Mouse (Mus musculus): ENCODE measurements around the gene Gramd1c. TPM values are rescaled to one million over a fixed set of nuclear protein-coding genes. Genes with fewer than 3 reads are reported as not detected.
A peak's percentile ranks its signal among the peaks of the same experiment; 100 is the strongest.

The Gramd1c gene
- polyA plus RNA-seq, 1 experiment from 2014 or later: 3.1 TPM

- H3K4me2 ChIP-seq (ENCODE audit: low read length): no peak overlapping the region
- H3K27me3 ChIP-seq (replicated peaks; ENCODE audit: control insufficient read depth, insufficient read depth, low read length): no peaks in the 10 kb centered on the region
- H3K36me3 ChIP-seq (ENCODE audit: control insufficient read depth, insufficient read depth, low read length): no peaks in the 10 kb centered on the region
- no peak overlapping the region for H3K4me3 ChIP-seq (ENCODE audit: low read length)
- H3K9me3 ChIP-seq (ENCODE audit: control insufficient read depth, low read length): no peaks in the 10 kb centered on the region
- H3K27ac ChIP-seq (ENCODE audit: low read depth, low read length): no peak overlapping the region
- 87% methylated on average over 7 of the region's 7 CpGs for WGBS
- no peak overlapping the region for H3K9ac ChIP-seq (ENCODE audit: low read depth, low read length)
- no peaks in the 10 kb centered on the region for H3K4me1 ChIP-seq (ENCODE audit: control insufficient read depth, insufficient read depth, low read depth, low read length)
- no peak for ATAC-seq
Observed at GRCm38 (mm10) chr16:43932319-43932718, 130.8 kb downstream of the Gramd1c start.

- Histone ChIP-seq H3K4me2 (ENCODE audit: low read length) (no peak overlapping the region), H3K27ac (ENCODE audit: low read depth, low read length) (no peak overlapping the region; the same call in 1 of the 2 replicates), H3K4me3 (ENCODE audit: low read length) (no peak overlapping the region), H3K9me3 (ENCODE audit: control insufficient read depth, low read length) (no peaks in the 10 kb centered on the region), H3K36me3 (ENCODE audit: control insufficient read depth, insufficient read depth, low read length) (no peaks in the 10 kb centered on the region), H3K4me1 (ENCODE audit: control insufficient read depth, insufficient read depth, low read depth, low read length) (no peaks in the 10 kb centered on the region), H3K9ac (ENCODE audit: low read depth, low read length) (no peak overlapping the region), H3K27me3 (replicated peaks; ENCODE audit: control insufficient read depth, insufficient read depth, low read length) (no peaks in the 10 kb centered on the region)
- 45% methylated on average over 3 of the region's 3 CpGs for WGBS
- ATAC-seq: peak; percentile 48
Observed at GRCm38 (mm10) chr16:43931502-43931901, 131.6 kb downstream of the Gramd1c start.

- ATAC-seq: no peak
- H3K9ac ChIP-seq (ENCODE audit: low read depth, low read length): no peak overlapping the region
- H3K9me3 ChIP-seq (ENCODE audit: control insufficient read depth, low read length): no peaks in the 10 kb centered on the region
- H3K4me1 ChIP-seq (ENCODE audit: control insufficient read depth, insufficient read depth, low read depth, low read length): no peaks in the 10 kb centered on the region
- no peak overlapping the region for H3K4me3 ChIP-seq (ENCODE audit: low read length)
- no peak overlapping the region for H3K4me2 ChIP-seq (ENCODE audit: low read length)
- no peaks in the 10 kb centered on the region for H3K36me3 ChIP-seq (ENCODE audit: control insufficient read depth, insufficient read depth, low read length)
- H3K27ac ChIP-seq (ENCODE audit: low read depth, low read length): no peak overlapping the region
- H3K27me3 ChIP-seq (replicated peaks; ENCODE audit: control insufficient read depth, insufficient read depth, low read length): no peaks in the 10 kb centered on the region
Observed at GRCm38 (mm10) chr16:43930577-43930976, 132.6 kb downstream of the Gramd1c start.

Small RNAs within 50 kb of the gene (microRNA-seq; reads per million reads assigned to microRNA genes)
- not detected for gene Mir3470b

Other genes starting within 250 kb of the Gramd1c start
- 6.7 and 8.9 TPM in 2 replicates for gene Ccdc191, start 173.5 kb downstream of the Gramd1c start, polyA plus RNA-seq (2015; fragmentation: Nextera tagmentation; extraction: Ambion mirVana)
- gene Qtrt2, start 136.5 kb downstream of the Gramd1c start, polyA plus RNA-seq (2015; fragmentation: Nextera tagmentation; extraction: Ambion mirVana): 17.6 and 18.9 TPM in 2 replicates
- gene Zdhhc23, start 83.6 kb downstream of the Gramd1c start, polyA plus RNA-seq (2015; fragmentation: Nextera tagmentation; extraction: Ambion mirVana): 3.4 and 3.8 TPM in 2 replicates
- 155 TPM in 2 replicates for gene Atp6v1a, start 76.4 kb upstream of the Gramd1c start, polyA plus RNA-seq (2015; fragmentation: Nextera tagmentation; extraction: Ambion mirVana)
- 58.6 and 64.5 TPM in 2 replicates for gene Naa50, start 76.5 kb upstream of the Gramd1c start, polyA plus RNA-seq (2015; fragmentation: Nextera tagmentation; extraction: Ambion mirVana)
- 1.9 and 2.1 TPM in 2 replicates for gene Usf3, start 109.9 kb upstream of the Gramd1c start, polyA plus RNA-seq (2015; fragmentation: Nextera tagmentation; extraction: Ambion mirVana)